Mouse (Mus musculus) MEL (cell line): ENCODE results near the gene Cracr2a. TPM values are rescaled to one million over a fixed set of nuclear protein-coding genes. Genes with fewer than 3 reads are reported as not detected.
"Not testable (repeated sequence)": the region's sequence is repeated elsewhere in the genome, so short reads cannot be mapped to it uniquely, and the experiment has no call there.

Experiments used
- DNase-seq: peaks from one replicate; pipeline ENCODE4 v3.0.0; 2011; ENCODE audit warnings: low read depth, low spot score
- H3K27ac ChIP-seq: 2 replicates; pipeline ENCODE4 v1.5.1; 2012; ENCODE audit warnings: low read depth, mild to moderate bottlenecking, control low read depth, low read length, moderate library complexity; ENCODE audit not compliant: control insufficient read depth
- H3K27me3 ChIP-seq, 2 experiments: fragments of 150-350 bp in 1 of 2; sonication (generic) in 1 of 2; 2 replicates each; pipeline ENCODE4 v1.6.1; 2012; ENCODE audit warnings: low read length in 2 of 2, mild to moderate bottlenecking in 2 of 2, improper control_type of control experiment in 1 of 2, moderate library complexity in 1 of 2; ENCODE audit not compliant: insufficient read depth in 2 of 2, control insufficient read depth in 1 of 2
- H3K36me3 ChIP-seq, 2 experiments: 2 replicates each; pipeline ENCODE4 v1.6.1; 2012 to 2014; ENCODE audit warnings: low read length in 2 of 2, improper control_type of control experiment in 1 of 2, inconsistent platforms in 1 of 2, mild to moderate bottlenecking in 1 of 2; ENCODE audit not compliant: insufficient read depth in 2 of 2, control insufficient read depth in 1 of 2
- H3K4me1 ChIP-seq, 2 experiments: fragments of 150-350 bp in 1 of 2; sonication (generic) in 1 of 2; 2 replicates each; pipeline ENCODE4 v1.6.1; 2012; ENCODE audit warnings: low read length in 2 of 2, improper control_type of control experiment in 1 of 2, mild to moderate bottlenecking in 1 of 2; ENCODE audit not compliant: insufficient read depth in 2 of 2, control insufficient read depth in 1 of 2
- H3K4me3 ChIP-seq, 2 experiments: fragments of 150-350 bp in 1 of 2; sonication (generic) in 1 of 2; 2 replicates each; pipeline ENCODE4 v1.5.1; 2012; ENCODE audit warnings: low read depth in 2 of 2, low read length in 2 of 2, mild to moderate bottlenecking in 2 of 2, moderate library complexity in 2 of 2, control low read depth in 1 of 2, improper control_type of control experiment in 1 of 2; ENCODE audit not compliant: control insufficient read depth in 1 of 2, insufficient read depth in 1 of 2
- H3K79me2 ChIP-seq: 2 replicates; pipeline ENCODE4 v1.6.1; 2012; ENCODE audit warnings: mild to moderate bottlenecking, low read length, moderate library complexity; ENCODE audit not compliant: control insufficient read depth, poor library complexity, insufficient read depth
- H3K9ac ChIP-seq: 2 replicates; pipeline ENCODE4 v1.6.1; 2012; ENCODE audit warnings: low read depth, mild to moderate bottlenecking, control low read depth, low read length, moderate library complexity; ENCODE audit not compliant: control insufficient read depth, poor library complexity, severe bottlenecking
- H3K9me3 ChIP-seq: fragments of 150-350 bp; sonication (generic); replicated peaks from 2 replicates; pipeline ENCODE4 v1.6.1; 2012; ENCODE audit warnings: mild to moderate bottlenecking, low read length, improper control_type of control experiment, moderate library complexity; ENCODE audit not compliant: insufficient read depth
- BHLHE40 ChIP-seq: IDR thresholded peaks from 2 replicates; pipeline ENCODE4 v1.6.1; 2012; ENCODE audit warnings: low read depth, mild to moderate bottlenecking, inconsistent platforms, low read length, improper control_type of control experiment, borderline replicate concordance
- CTCF ChIP-seq, 3 experiments: IDR thresholded peaks in 2 of 3; conservative IDR thresholded peaks in 1 of 3; 2 replicates each; pipeline ENCODE4 v1.5.1; 2011 to 2012; ENCODE audit warnings: low read length in 3 of 3, low read depth in 2 of 3, mild to moderate bottlenecking in 2 of 3, improper control_type of control experiment in 1 of 3, inconsistent platforms in 1 of 3, mixed read lengths in 1 of 3, moderate library complexity in 1 of 3; ENCODE audit not compliant: control insufficient read depth in 1 of 3, insufficient read depth in 1 of 3, poor library complexity in 1 of 3, severe bottlenecking in 1 of 3
- MAX ChIP-seq: IDR thresholded peaks from 2 replicates; pipeline ENCODE4 v1.6.1; 2011; ENCODE audit warnings: low read length, improper control_type of control experiment
- MXI1 ChIP-seq: IDR thresholded peaks from 2 replicates; pipeline ENCODE4 v1.6.1; 2011; ENCODE audit warnings: mild to moderate bottlenecking, low read depth, low read length, improper control_type of control experiment
- MYC ChIP-seq: IDR thresholded peaks from 2 replicates; pipeline ENCODE4 v1.6.1; 2011; ENCODE audit warnings: low read depth, mild to moderate bottlenecking, low read length, improper control_type of control experiment, moderate library complexity
- NELFE ChIP-seq: IDR thresholded peaks from 2 replicates; pipeline ENCODE4 v1.6.1; 2011; ENCODE audit warnings: low read depth, low read length, improper control_type of control experiment
- NRF1 ChIP-seq: IDR thresholded peaks from 2 replicates; pipeline ENCODE4 v1.6.1; 2014; ENCODE audit warnings: low read depth, mild to moderate bottlenecking, inconsistent platforms, low read length, improper control_type of control experiment, moderate library complexity; ENCODE audit not compliant: poor library complexity, insufficient read depth, severe bottlenecking
- POLR2A ChIP-seq, 2 experiments: IDR thresholded peaks; 2 replicates each; pipeline ENCODE4 v1.6.1; 2011 to 2012; ENCODE audit warnings: low read length in 2 of 2, mild to moderate bottlenecking in 2 of 2, control low read depth in 1 of 2, improper control_type of control experiment in 1 of 2, low read depth in 1 of 2, moderate library complexity in 1 of 2; ENCODE audit not compliant: control insufficient read depth in 1 of 2, insufficient read depth in 1 of 2, poor library complexity in 1 of 2
- RCOR1 ChIP-seq: IDR thresholded peaks from 2 replicates; pipeline ENCODE4 v1.6.1; 2012; ENCODE audit warnings: low read depth, mild to moderate bottlenecking, inconsistent platforms, low read length, improper control_type of control experiment
- SIN3A ChIP-seq: IDR thresholded peaks from 2 replicates; pipeline ENCODE4 v1.6.1; 2012; ENCODE audit warnings: low read length, improper control_type of control experiment, inconsistent platforms
- SMC3 ChIP-seq: IDR thresholded peaks from 2 replicates; pipeline ENCODE4 v1.6.1; 2011; ENCODE audit warnings: low read depth, low read length, improper control_type of control experiment
- TAL1 ChIP-seq: IDR thresholded peaks from 2 replicates; pipeline ENCODE4 v1.6.1; 2012; ENCODE audit warnings: mild to moderate bottlenecking, inconsistent platforms, low read length, moderate library complexity, mixed read lengths
- UBTF ChIP-seq: IDR thresholded peaks from 2 replicates; pipeline ENCODE4 v1.6.1; 2012; ENCODE audit warnings: low read depth, mild to moderate bottlenecking, inconsistent platforms, low read length, improper control_type of control experiment, moderate library complexity, borderline replicate concordance; ENCODE audit not compliant: insufficient read depth
- USF1 ChIP-seq: IDR thresholded peaks from 2 replicates; pipeline ENCODE4 v1.6.1; 2014; ENCODE audit warnings: low read depth, mild to moderate bottlenecking, inconsistent platforms, low read length, improper control_type of control experiment, moderate library complexity
- ZNF384 ChIP-seq: IDR thresholded peaks from 2 replicates; pipeline ENCODE4 v1.6.1; 2012; ENCODE audit warnings: low read depth, mild to moderate bottlenecking, inconsistent platforms, low read length, improper control_type of control experiment
- polyA plus RNA-seq, 2 experiments: library from polyadenylated mRNA; stranded (reverse) in 1 of 2; unstranded in 1 of 2; fragments of >175 nt in 1 of 2; fragments of >200 nt in 1 of 2; gene quantifications; 2 replicates each; pipeline versions ENCODE4 v1.2.1 to v1.2.4; 2012; ENCODE audit warnings: low replicate concordance in 2 of 2, low read depth in 1 of 2; ENCODE audit not compliant: insufficient read length in 2 of 2, insufficient read depth in 1 of 2, missing spikeins in 1 of 2
- total RNA-seq: library from RNA; depleted of rRNA; stranded (reverse); fragments of 300-350 nt; gene quantifications from 2 replicates; pipeline ENCODE4 v1.2.3, GENCODE M21; 2012; rRNA removed

The Cracr2a gene
- total RNA-seq, result 1.9 and 2.2 TPM in 2 replicates
- 1 to 10 TPM in 1 of 2 experiments, not detected in 1; 3.1 TPM for polyA plus RNA-seq

DNA sequence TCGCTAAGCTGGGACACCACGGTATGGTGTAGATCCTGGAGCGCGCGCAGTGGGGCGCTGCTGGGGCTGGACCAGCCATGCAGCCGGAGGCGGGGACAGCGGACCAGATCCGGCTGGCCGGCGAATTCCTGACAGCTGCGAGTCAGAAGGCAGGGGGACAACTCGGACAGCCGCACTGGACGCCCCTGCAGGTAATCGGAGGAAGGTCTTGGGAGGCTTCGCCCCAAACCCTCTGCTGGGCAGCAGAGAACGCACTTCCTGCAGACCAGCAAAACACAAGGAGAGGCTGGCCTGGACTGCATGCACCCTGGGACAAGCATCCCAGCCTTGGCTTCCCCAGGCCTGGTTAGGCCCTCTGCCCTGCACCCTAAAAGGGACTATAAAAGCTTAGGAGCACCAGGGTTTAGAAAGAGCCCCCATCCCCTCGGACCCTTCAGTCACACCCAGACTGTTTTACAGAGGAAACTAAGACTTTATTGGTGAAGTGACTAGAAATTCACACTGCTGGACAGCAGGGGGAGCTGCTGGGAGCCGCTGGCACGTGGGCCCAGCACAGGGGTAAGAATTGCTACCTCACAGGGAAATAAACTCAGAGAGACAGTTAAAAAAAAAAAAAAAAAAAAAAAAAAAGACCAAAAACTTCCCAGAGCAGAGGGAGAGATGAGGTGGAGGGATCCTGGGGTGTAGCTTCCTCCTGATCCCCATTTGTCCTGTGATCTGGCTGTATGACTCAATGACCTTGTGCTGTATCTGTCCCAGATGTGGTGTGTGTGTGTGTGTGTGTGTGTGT lies at the start of gene Cracr2a:
Gene Cracr2a, plus strand, starts transcription at position 108 of the 790 bp plus-strand sequence.
- H3K36me3 ChIP-seq, result peaks cover 0 to 7% of the 10 kb centered on the region in 2 experiments; a peak in 1 of 4 replicates
- peak within 1 kb of the TSS; percentile 76 to 81 for H3K4me3 ChIP-seq
- H3K27me3 ChIP-seq, result no peaks in the 10 kb centered on the region
- H3K9me3 ChIP-seq, result no peaks in the 10 kb centered on the region
- peak; percentile 92 for DNase-seq
- peaks cover 1% of the 10 kb centered on the region; the same call in 1 of the 2 replicates for H3K79me2 ChIP-seq
- peaks cover 0 to 11% of the 10 kb centered on the region in 2 experiments; a peak in 2 of 4 replicates for H3K4me1 ChIP-seq
- H3K27ac ChIP-seq, result peak within 1 kb of the TSS; percentile 25; the same call in 1 of the 2 replicates
- peak within 1 kb of the TSS; percentile 69 for H3K9ac ChIP-seq
- TF ChIP-seq MAX (peak; percentile 93), RCOR1 (no peak), MXI1 (peak; percentile 96), ZNF384 (peak; percentile 93), BHLHE40 (peak; percentile 72; the same call in 1 of the 2 replicates), SMC3 (peak; percentile 46), SIN3A (peak; percentile 70), NRF1 (peak; percentile 58), POLR2A (IDR thresholded peaks at IDR 0.05; ENCODE audit: control insufficient read depth in 1 of 2, insufficient read depth in 1 of 2, low read depth in 1 of 2, low read length in 2 of 2, poor library complexity in 1 of 2) (peak in 1 of 2 experiments; percentile 39; a peak in 1 of 4 replicates), NELFE (peak; percentile 24; the same call in 1 of the 2 replicates), USF1 (peak; percentile 84), TAL1 (no peak), CTCF (IDR thresholded peaks at IDR 0.05 in 2 of 3, conservative IDR thresholded peaks at IDR 0.05 in 1 of 3; ENCODE audit: control insufficient read depth in 1 of 3, insufficient read depth in 1 of 3, low read depth in 2 of 3, low read length in 3 of 3, poor library complexity in 1 of 3, severe bottlenecking in 1 of 3) (peak; percentile 59 to 84 (median 74)), MYC (peak; percentile 99), UBTF (no peak)

DNA sequence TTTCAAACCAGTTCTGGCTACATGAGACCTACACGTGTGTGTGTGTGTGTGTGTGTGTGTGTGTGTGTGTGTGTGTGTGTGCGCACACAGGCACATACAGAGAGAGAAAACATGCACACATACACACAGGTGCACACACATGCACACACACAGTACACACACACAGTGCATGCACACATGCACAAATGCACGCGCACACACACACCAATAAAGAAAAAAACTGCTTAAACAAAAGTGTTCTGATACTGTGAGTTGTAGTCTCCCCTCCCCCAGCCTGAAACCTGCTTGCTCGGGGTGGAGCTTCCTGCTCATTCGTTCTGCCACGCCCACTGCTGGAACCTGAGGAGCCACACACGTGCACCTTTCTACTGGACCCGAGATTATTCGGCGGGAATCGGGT lies 47.4 kb upstream of the Cracr2a start:
- H3K9ac ChIP-seq, H3K9me3 ChIP-seq, H3K4me1 ChIP-seq, DNase-seq, H3K27ac ChIP-seq, H3K36me3 ChIP-seq, H3K79me2 ChIP-seq, H3K4me3 ChIP-seq, H3K27me3 ChIP-seq: not testable (repeated sequence)
